Mouse (Mus musculus) heart, postnatal 0 days (tissue): ENCODE data around the gene Commd1. TPM values are rescaled to one million over a fixed set of nuclear protein-coding genes. Genes with fewer than 3 reads are reported as not detected.

ENCODE experiments used
- ATAC-seq: fragments of 200-750 bp; cut with Nextera tagmentation; 2 replicates; pipeline ENCODE4 v1.8.0; 2017; ENCODE audit warnings: low read depth, moderate number of reproducible peaks, moderate library complexity; ENCODE audit not compliant: insufficient read depth
- DNase-seq: peaks from one replicate; pipeline ENCODE4 v3.0.0-alpha.2; 2016; ENCODE audit warnings: low spot score
- H3K27ac ChIP-seq: fragments of 300-500 bp; sonication (generic); 2 replicates; pipeline ENCODE4 v1.5.1; 2014; ENCODE audit warnings: low read depth, mild to moderate bottlenecking
- H3K27me3 ChIP-seq: fragments of 300-500 bp; sonication (generic); 2 replicates; pipeline ENCODE4 v1.6.1; 2014; ENCODE audit warnings: low read length, mixed read lengths; ENCODE audit not compliant: control insufficient read depth, insufficient read depth
- H3K36me3 ChIP-seq: fragments of 300-500 bp; sonication (generic); replicated peaks from 2 replicates; pipeline ENCODE4 v1.6.1; 2014; ENCODE audit warnings: low read length, mixed read lengths; ENCODE audit not compliant: control insufficient read depth, insufficient read depth
- H3K4me1 ChIP-seq: fragments of 300-500 bp; sonication (generic); 2 replicates; pipeline ENCODE4 v1.6.1; 2014; ENCODE audit warnings: antibody characterized with exemption; ENCODE audit not compliant: control insufficient read depth, insufficient read depth
- H3K4me2 ChIP-seq: fragments of 300-500 bp; sonication (generic); 2 replicates; pipeline ENCODE4 v1.6.1; 2014; ENCODE audit warnings: low read depth, mild to moderate bottlenecking, low read length, moderate library complexity
- H3K4me3 ChIP-seq: fragments of 300-500 bp; sonication (generic); 2 replicates; pipeline ENCODE4 v1.5.1; 2014; ENCODE audit warnings: low read depth, low read length
- H3K9ac ChIP-seq: fragments of 300-500 bp; sonication (generic); replicated peaks from 2 replicates; pipeline ENCODE4 v1.6.1; 2014; ENCODE audit warnings: low read depth, low read length, mixed read lengths
- H3K9me3 ChIP-seq: fragments of 300-500 bp; sonication (generic); replicated peaks from 2 replicates; pipeline ENCODE4 v1.6.1; 2016; ENCODE audit warnings: low read length; ENCODE audit not compliant: control insufficient read depth
- CTCF ChIP-seq: IDR thresholded peaks from 2 replicates; pipeline ENCODE4 v1.5.1; 2016; ENCODE audit warnings: antibody characterized with exemption, control low read depth, low read depth
- EP300 ChIP-seq: IDR thresholded peaks from 2 replicates; pipeline ENCODE4 v1.6.1; 2016; ENCODE audit warnings: antibody characterized with exemption, low read depth
- WGBS: fragments of 180-500 bp; shearing (Covaris S2); extraction: QIAGEN DNeasy Blood & Tissue Kit; methylation state at CpG from one replicate; pipeline ENCODE4 v1.1.7; 2014; 5-methylcytosine and 5-hydroxymethylcytosine counted together
- polyA plus RNA-seq: library from polyadenylated mRNA; unstranded; fragments of >200 nt; fragmentation: Nextera tagmentation; extraction: Ambion mirVana; gene quantifications from 2 replicates; pipeline ENCODE4 v1.2.1, GENCODE M21; 2015
- total RNA-seq: library from RNA; depleted of rRNA; stranded (reverse); fragments of >200 nt; gene quantifications from 2 replicates; pipeline ENCODE4 v1.2.3, GENCODE M21; 2014; ENCODE audit warnings: low replicate concordance

Commd1 gene
- total and polyA plus RNA-seq, 2 experiments from 2014 or later: 43.5 to 376 TPM

GRCm38 (mm10) chr11:23005276-23005675 is 23.1 kb upstream of the Commd1 start:
- H3K9ac ChIP-seq: no peak overlapping the region
- WGBS: 90% methylated on average over 1 of the region's 1 CpGs
- H3K4me3 ChIP-seq: no peak overlapping the region
- no peak for TF ChIP-seq EP300
- TF ChIP-seq CTCF: no peak
- no peak overlapping the region for H3K27ac ChIP-seq
- H3K9me3 ChIP-seq: no peaks in the 10 kb centered on the region
- no peak for DNase-seq
- H3K4me1 ChIP-seq: 0 out of 2 replicates have a peak, but pooled peaks cover 5% of the 10 kb centered on the region
- no peaks in the 10 kb centered on the region for H3K27me3 ChIP-seq
- no peak overlapping the region for H3K4me2 ChIP-seq
- no peak for ATAC-seq
- H3K36me3 ChIP-seq: peaks cover 38% of the 10 kb centered on the region

- no peak overlapping the region for H3K27ac ChIP-seq
- no peak for ATAC-seq
- 53% methylated on average over 1 of the region's 1 CpGs for WGBS
- TF ChIP-seq EP300 (no peak), CTCF (no peak)
- DNase-seq: no peak
- peaks cover 91% of the 10 kb centered on the region for H3K36me3 ChIP-seq
- H3K4me3 ChIP-seq: no peak overlapping the region
- no peaks in the 10 kb centered on the region for H3K4me1 ChIP-seq
- H3K27me3 ChIP-seq: no peaks in the 10 kb centered on the region
- no peak overlapping the region for H3K4me2 ChIP-seq
- no peak overlapping the region for H3K9ac ChIP-seq
- no peaks in the 10 kb centered on the region for H3K9me3 ChIP-seq
Measured at GRCm38 (mm10) chr11:22998308-22998707, 16.1 kb upstream of the Commd1 start.

- Histone ChIP-seq H3K9me3 (no peaks in the 10 kb centered on the region), H3K36me3 (peaks cover 67% of the 10 kb centered on the region), H3K27me3 (no peaks in the 10 kb centered on the region), H3K4me2 (no peak overlapping the region), H3K4me1 (peaks cover 13% of the 10 kb centered on the region), H3K9ac (no peak overlapping the region), H3K4me3 (no peak overlapping the region), H3K27ac (no peak overlapping the region)
- TF ChIP-seq EP300 (no peak), CTCF (no peak)
- 87% methylated on average over 4 of the region's 4 CpGs for WGBS
- no peak for DNase-seq
- no peak for ATAC-seq
Measured at GRCm38 (mm10) chr11:22995461-22995860, 13.3 kb upstream of the Commd1 start.

- H3K4me3 ChIP-seq: no peak overlapping the region
- peaks cover 13% of the 10 kb centered on the region for H3K4me1 ChIP-seq
- DNase-seq: no peak
- H3K4me2 ChIP-seq: no peak overlapping the region
- peaks cover 55% of the 10 kb centered on the region for H3K36me3 ChIP-seq
- H3K27ac ChIP-seq: no peak overlapping the region
- H3K9ac ChIP-seq: no peak overlapping the region
- WGBS: 72% methylated on average over 2 of the region's 2 CpGs
- TF ChIP-seq CTCF: no peak
- no peaks in the 10 kb centered on the region for H3K9me3 ChIP-seq
- no peaks in the 10 kb centered on the region for H3K27me3 ChIP-seq
- no peak for ATAC-seq
Measured at GRCm38 (mm10) chr11:22994271-22994670, 12.1 kb upstream of the Commd1 start.

- Histone ChIP-seq H3K4me3 (peak overlapping the region; percentile 83), H3K27ac (peak overlapping the region; percentile 92), H3K9me3 (no peaks in the 10 kb centered on the region), H3K4me1 (peaks cover 13% of the 10 kb centered on the region), H3K4me2 (peak overlapping the region; percentile 81), H3K36me3 (peaks cover 28% of the 10 kb centered on the region), H3K27me3 (no peaks in the 10 kb centered on the region), H3K9ac (peak overlapping the region; percentile 93)
- DNase-seq (no peak), ATAC-seq (no peak)
- TF ChIP-seq CTCF: no peak
- TF ChIP-seq EP300: no peak
- 6% methylated on average over 14 of the region's 14 CpGs for WGBS
Measured at GRCm38 (mm10) chr11:22991218-22991835, 9.1 kb upstream of the Commd1 start.
